Mouse (Mus musculus): ENCODE measurements around the gene Robo3.
A peak's percentile ranks its signal among the peaks of the same experiment; 100 is the strongest.

Robo3 gene

DNA sequence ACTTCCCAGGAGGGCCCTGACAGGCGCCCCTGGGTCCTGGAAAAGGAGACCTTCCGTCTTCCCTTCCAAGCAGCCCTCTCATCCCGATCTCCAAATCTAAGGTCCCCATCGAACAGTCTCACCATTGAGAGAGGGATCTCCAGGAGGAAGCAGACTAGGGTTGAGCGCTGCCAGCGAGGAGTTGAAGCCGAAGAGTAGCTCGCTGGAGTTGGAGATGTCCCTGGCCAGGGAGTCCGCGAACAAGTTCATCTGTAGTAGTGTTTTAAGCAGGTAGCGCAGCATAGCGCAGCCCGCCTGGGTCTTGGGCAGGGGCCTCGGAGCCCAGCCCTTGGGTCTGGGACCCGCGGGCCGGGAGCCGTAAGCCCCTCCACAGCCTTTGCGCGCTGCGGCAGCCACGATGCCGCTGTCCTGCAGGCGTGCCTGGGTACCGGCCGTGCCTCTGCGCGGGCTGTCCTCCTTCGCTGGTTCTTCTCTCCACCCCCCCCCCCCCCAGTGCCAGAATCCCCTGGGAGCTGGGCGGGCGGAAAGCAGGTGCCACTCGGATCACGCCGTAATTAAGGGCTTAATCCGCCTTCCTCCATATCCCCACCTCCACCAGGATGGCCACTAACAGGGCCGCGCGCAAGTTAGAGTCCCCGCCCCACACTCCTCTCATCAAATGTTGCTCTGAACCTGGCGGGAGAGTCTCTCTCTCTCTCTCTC lies at the start of gene Robo3:
TSS of gene Robo3 (minus strand) at position 527 of the 702 bp plus-strand sequence.
- no peak for DNase-seq

DNA sequence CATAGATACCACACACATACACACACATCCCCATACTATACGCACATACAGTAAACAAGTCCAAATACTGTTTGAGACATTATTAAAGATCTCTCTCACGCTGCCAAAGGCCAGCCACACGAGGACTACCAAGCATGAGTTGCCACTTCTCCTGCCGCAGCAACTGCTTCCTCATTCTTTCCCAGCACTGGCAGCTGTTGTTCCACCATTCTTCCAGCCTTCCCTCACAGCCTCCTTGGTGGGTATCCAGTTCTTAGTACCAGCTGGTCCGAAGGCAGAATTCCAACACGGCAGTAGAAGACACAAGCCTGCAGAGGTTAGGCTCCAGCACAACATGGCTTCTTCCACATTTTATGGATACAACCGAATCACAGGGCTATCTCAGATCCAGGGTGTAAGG lies 41.9 kb upstream of the Robo3 start:
- DNase-seq: no peak

DNA sequence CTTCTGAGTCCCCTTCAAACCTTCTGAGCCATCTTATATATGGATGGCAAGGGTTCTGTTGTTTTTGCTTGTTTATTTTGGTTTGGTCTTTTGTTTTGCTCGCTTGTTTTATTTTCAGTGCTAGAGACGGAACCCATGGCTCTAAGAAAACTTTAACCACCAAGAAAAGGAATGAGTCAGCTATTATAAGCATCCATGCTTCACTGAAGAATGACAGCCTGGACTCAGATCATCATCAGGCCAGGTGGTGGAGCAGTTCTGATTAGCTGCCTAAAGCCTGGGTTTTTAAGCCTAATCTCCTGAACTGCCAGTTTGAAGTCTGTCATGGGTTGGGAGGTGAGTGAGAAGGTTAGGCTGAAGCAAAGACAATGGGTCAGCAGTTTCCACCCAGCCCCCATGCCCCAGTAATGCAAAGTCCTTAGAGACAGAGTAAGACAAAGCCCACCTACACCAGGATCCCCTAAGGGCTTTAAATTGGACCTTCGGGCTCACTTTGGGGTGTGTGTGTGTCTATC lies 40.6 kb upstream of the Robo3 start:
- DNase-seq: no peak

DNA sequence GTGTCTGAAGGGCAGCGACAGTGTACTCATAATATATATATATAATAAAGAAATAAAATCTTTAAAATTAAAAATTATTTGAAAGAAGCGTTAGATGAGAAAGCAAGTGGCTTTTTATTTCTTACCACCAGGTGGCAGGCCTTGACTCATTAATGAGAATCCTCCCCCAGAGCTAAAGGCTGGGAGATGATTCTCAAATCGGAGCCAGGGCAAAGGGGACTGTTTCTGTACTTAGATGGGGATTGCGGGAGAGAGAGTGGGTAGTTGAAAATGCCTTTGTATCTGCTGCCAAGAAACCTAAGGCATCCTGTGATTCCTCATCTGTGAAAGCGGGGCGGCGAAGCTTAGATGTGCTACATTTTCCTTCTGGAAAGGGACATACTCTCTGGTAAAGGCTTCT lies 29.7 kb upstream of the Robo3 start:
- peak; percentile 58 to 71 for DNase-seq

DNA sequence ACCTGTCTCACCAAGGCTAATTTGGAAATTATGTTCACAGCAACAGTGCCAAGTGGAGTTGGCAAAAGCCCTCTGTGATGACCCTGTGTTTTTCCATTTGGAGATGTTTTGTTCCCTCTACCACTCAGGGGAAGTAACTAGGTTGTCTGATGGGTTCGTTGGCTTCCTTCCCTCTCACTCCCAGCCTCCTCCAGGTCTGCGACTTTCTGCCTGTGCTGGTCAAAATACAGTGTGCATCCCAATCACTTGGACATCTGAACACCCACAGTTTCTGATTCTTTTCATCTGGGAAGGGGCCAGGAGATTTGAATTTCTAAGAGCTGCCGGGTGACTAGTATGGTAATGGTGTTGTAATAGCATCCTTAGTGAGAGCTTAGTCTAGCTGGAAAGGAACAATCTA lies 28.5 kb upstream of the Robo3 start:
- no peak for DNase-seq

DNA sequence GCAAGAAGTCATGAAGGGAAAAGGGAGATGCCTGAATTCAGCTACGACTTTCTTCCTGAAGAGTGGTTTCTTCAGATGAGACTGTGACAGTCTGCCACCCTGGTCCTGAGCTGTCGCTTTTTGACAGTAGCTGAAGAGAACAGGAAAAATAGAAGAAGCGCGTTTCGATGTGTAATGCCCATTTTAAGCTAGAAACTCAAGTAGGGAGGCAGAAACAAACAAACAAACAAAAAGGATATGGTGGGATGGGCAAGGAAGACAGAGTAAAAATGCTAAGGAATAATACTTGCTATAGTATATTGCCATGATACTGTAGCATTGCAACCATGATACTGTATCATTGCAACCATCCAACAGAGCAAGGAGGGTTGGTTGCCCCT lies 27.9 kb upstream of the Robo3 start:
- DNase-seq: no peak

DNA sequence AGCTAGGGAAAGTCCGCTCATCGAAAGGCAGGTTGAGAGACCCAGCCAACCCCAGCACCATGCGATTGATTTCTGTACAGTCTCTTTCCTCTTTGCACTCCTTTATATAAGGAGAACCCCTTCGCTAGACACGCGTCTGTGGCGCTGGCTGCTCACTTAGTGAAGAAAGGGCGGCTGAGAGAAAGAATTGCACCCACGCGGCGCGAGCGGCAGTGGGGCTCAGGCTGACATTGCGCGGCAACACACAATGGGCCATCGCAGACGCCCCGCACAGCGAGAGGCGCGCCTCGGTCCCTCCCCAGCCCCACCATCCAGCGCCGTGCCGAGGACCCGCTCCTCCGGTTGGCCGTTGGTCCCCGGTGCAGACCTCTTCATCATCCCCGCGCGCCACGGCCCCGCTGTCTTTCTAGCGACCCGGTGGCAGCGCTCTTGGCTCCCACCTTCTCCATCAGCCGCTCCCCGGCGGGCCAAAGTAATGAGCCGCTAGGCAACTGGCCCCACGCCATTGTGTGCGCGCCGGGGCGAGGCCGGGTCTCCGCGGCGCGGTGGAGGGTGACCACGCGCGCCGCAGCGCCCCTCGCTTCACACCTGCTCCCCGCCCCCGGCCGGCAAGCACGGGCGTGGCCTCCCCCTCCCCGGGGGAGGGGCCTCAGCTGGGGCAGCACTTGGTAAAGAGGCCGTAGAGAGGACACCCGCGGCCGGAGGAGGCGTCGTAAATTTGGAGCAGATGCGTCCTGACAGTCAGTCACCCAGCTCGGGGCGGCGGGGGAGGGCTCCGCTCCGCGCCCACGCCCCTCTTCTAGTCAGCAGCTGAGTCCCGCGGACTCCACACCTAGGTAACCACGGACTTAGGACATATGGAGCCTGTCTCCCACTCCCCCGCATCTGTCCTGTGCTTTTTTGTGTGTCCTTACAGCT lies 27.3 kb upstream of the Robo3 start:
- DNase-seq: peak; percentile 31 to 34

DNA sequence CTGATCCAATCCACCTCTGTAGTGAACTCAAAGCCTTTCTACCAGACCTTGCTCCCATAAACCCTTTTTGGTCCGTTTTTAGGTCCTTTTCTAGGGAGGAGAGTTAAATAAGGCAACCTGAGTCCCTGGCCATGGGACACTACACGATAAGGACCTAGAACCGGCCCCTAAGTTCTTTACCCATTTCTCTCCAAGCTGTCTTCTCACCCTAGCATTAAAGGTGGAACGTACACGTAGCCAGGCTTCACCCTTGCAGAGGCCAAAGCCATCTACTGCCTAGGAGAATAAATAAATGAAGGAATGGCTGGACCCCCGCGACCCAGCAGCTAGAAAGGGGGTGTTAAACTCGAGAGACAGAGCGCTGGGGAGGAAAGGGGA lies 26.6 kb upstream of the Robo3 start:
- DNase-seq: no peak

DNA sequence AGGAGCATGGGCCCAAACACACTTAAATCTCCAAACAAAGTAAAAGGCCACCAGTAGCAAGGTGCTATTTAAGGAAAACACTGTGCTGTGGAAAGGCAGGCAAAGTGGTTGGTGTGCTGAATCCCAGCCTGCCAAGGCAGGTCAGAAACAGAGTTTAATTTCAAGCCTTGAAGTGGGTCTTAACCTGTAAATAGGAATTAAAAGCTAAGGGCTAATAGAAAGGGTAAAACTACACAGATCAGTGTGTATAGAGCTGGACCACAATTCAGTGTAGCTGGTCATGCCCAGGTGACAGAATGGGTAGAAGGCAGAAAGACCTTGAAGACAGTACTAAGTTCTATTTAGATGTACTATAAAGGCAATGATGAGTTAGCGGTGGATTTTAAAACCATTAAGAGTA lies 24.1 kb upstream of the Robo3 start:
- no peak for DNase-seq

DNA sequence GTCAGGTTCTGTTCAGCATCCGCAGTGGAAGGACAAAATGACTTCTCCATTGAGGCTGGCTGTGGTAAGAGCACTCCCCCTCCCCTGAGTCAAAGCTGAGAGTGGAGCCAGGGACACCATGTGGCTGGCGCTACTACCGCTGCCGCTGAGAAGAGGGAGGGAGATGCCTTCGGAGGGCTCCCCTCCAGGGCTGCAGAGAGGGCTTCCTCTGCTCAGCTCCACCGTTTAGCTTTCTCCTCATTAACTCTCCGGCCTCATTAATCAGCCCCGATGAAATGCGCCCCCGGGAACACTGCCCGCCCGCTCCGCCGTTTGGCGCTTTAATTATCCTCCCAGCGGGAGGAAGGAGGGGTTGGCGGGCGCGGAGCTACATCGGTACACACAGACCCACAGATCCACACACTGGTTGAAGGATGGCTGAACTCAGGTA lies 23.4 kb upstream of the Robo3 start:
- no peak for DNase-seq

DNA sequence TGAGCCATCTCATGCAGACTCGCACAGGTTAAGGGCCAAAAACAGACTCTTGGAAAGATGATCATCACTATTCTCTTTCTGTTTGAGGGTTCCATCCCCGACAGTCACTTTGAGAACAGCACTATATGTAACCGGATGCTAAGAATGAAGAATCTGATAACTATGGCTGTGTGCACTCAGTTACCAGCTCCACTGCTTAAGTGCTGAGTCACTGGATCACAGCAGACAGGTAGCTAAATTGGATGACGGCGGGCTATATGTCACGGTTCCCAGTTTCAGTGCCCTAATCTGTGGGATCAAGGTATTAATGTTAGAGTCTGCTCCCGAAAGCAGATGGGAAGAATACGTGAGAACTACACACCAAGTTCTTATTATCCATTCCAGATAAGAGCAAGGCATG lies 22.8 kb upstream of the Robo3 start:
- DNase-seq: no peak

DNA sequence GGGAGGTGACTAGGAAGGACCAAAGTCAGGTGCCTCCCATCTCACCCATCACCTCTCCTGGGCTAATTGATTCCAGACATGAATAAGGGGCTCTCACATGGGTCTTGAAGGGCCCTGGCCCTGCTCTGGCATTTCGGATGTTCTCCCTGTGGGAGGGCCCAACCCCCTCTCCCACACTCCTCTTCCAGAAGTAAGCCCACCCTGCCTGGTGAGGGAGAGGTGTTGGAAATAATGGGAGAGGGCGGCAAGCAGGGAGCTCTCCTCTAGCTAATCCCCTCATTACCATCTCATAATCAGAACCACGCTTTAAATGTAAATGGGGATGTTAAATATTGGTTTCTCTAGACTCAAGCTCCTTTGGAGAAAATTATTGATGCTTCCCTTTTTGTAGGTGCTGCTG lies 21.9 kb upstream of the Robo3 start:
- DNase-seq: no peak

DNA sequence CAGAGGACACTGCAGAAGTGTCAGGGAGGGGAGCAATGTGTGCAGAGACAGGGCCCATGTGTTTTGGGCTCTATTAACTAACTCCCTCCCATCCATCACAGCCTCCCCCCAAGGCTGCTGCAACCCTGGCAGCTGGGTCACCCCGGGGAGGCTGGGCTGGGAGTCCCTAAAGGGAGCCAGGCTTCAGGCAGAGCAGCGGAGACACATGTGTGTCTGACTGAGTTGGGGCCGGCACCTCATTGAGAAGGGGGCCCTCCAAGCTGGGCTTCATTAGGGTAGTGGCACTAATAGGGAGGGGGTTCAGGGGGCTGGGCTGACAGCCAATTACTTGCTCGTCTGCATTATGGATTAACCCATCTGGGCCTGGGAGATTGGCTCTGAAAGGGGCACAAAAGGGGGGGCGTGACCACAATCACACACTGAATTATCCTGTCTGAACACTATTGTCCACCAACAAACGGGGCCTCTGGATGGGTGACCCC lies 21.0 kb upstream of the Robo3 start:
- no peak for DNase-seq

DNA sequence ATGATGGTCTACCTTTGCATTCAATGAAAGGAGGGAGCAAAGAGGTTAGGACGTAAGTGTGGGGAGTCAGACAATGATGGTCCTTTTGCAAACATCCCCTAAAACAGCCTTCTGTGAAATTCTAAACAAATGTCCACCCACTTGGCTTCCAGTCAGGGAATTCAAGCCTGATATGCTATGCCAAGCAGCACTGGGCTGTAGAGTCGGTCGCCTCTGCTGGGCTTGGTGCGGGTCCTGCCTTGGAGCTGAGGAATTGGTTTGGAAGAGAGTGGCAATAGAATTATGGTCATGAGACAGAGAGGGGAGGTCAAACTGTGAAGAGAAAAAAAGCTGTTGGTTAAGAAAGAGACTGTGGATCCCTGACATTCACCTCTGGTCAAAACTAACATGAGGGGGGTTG lies 20.3 kb upstream of the Robo3 start:
- DNase-seq: no peak

DNA sequence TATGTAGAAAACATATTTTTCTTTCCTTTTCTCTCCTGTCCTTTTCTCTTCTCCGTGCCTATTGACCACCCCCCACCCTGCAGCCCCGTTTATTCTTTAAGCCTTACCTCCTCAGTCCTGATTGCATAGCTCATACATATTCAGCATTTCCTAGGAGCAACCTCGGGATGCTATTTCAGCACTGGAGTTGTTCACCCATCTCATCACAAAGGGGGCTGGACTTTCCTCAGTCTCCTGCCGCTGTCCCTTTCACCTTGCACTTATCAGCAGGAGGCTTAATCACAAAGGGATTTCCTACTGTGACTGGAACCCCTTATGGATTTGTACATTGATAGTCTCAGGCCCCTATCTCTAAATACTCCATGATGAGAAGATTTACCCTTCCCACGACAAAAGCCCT lies 19.4 kb upstream of the Robo3 start:
- no peak for DNase-seq

DNA sequence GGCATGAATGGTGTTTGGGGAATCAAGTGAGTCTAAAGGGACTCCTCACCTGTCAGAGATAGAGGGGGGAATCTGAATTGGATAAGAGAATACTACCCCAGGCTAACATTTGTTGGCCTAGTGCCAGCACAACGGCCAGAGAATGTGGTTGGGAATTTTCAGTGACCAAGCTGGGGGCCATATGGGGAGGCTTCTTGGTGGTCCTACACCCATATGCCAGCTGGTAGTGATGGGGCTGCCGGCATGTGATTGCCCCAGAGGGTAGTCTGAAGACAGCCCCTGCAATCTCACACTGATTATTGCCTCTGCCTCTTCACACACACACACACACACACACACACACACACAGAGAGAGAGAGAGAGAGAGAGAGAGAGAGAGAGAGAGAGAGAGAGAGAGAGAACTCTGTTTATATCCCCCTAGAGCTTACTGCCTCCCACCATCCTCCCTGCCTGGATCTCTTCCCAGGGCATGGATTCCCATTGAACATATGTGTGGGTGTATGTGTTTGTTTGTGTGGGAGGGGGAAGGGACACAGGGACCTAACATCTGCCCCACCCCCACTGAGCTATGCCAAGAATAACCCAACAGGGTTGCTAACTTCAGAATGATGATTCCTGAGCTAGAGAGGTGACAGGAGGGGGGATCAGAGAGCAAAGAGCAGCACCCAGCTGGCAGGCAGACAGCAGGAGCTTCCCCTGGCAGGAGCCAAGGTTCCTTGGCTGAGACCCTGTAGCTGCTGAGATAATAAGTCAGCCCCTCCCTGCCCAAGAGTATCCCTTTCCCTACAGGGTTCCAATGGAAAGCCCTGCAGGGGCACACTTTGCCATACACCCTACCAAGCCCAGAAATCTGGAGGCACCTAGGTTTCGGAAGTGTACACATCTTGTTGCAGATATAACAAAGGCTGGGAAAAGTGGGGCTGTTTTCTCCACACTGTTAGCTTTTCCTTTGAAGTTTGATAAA lies 5.0 kb upstream of the Robo3 start:
- DNase-seq: no peak

DNA sequence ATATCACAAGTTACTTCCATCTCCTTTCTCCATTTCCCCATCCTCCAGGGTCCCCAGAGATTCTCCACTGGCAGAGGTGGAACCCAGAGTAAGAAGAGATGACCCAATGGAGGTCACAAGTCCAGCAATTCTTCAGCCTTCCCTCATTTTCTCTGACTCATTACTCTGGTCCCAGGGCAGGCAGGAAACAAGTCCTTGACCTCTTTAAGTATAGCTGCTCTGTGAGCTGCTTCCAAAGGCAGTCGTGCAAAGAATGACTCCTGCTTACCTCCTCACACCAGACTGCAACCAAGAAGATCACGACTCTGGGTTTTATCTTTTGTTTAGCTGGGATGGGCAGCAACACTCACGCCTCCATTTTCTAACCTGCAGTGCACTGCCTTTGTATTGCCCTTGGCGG lies 2.6 kb upstream of the Robo3 start:
- no peak for DNase-seq

DNA sequence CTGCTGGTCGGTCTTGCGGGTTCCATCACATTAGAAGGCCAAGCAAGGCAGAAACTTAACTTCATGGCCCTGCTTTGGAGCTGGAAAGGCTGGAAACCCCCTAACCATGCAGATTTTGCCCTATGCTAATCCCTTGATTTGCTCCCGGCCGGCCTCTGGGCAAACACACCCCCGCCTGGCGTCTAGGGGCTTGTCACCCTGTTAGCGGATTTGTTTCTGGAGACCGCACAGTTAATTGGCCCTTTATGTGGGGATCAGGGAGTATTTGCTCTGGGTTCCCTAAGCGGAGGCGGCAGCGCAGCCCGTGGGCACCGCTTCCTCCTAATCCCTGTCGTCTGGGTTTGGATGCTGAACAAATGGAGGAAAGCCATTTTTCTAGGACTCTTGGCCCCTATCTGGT lies 1.9 kb upstream of the Robo3 start:
- no peak for DNase-seq

DNA sequence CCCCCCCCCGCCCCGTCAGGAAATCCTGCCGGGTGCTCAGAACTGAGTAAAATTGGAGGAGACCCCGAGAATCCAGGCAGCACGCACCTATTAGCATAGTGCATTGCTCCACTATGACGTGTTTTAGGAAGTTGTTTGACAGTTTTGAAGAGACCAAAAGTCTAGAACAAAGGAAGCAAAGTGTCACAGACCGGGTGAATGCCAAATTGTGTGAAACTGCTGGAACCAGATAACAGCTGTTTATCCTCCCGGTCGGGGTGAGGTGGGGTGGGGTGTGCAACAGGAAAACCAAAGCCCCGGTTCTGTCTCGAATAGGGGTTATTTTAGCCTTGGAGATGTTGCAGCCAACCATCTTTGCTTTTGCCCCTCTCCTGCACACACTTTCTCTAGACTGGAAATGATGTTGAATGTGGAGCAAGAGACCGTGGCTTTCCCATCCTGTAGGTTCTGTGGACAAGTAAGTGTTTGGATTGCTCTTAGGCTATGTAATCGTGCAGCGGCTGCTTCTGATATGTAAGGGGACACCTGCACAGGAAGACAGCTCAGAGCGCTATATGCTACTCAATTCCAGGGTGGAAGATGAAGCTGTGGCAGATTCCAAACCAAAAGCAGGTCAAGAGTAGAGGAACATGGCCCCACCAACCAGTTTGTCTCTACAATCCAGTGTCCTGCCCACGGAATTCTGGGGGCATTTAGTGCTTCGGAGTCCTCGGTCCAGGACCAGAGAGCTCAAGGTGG lies 946 bp upstream of the Robo3 start:
- DNase-seq: no peak

DNA sequence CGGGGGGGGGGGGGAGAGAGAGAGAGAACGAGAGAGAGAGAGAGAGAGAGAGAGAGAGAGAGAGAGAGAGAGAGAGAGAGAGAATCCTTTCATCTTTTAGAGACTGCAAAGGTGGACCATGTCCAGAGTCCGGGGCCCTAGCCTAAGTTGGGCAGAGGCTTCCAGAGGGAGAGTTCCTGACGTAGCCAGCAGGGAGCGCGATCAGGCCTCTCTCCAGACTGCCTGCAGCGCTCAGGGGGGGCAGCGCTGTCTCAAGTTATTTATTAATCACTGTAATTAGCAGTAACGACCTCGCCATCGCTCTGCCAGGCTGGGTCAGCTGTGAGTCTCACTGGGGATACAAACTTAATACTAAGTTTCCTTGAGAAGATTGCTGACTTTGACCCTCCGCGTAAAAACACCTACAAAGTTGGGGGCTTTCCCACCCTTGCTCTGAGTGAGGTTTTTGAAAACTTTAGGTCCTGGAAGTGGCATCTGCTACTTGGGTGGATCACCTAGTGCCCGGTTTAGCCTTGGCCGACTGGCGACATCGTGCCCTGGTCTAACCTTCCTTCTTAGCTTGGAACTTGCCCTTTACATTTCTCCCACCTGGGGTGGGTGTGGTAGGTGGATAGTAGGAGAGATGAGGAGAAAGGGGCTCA lies 900 bp downstream of the Robo3 start:
- peak; percentile 24 to 28 for DNase-seq

DNA sequence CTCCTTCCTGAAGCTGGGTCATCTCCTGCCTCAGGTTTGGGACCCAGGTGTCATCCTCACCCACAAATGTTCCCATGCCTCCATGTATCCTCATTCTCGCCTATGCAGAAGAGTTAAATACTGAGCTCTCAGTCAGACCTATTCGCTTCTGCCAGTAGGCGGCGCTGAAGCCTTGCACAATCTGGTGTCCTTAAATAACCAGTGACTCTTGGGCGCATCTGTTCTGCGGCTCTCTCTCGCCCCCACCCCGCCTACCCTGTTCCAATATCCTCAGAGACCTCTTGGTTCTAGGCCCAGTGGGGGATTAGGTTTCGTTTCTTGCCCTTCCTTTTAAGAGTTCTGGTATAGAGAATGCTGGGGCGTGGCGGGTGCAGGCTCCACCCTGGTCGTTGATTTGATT lies 2.5 kb downstream of the Robo3 start:
- DNase-seq: peak; percentile 82 to 83

DNA sequence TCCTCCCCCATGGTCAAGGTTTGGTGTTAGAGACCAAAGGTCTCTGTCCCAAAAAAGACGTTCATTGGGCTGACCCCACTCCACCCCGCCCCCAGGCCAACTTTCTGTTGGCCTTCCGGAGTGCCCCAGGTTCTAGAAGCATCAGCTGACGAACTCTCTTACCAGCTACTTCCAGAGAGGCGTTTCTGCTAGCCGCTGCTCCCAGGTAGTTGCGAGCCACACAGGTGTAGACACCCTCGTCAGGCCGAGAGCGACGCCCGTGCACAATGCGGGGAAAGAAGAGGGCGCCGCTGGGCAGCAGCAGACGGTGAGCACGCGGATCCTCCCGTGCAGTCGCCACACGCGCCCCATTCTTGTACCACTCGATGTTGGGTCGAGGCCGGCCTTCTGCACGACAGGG lies 3.7 kb downstream of the Robo3 start:
- no peak for DNase-seq
